Mouse (Mus musculus) left cerebral cortex, postnatal 10 days (tissue): Measurements from ENCODE around the gene Sema5b. TPM values are rescaled to one million over a fixed set of nuclear protein-coding genes. Genes with fewer than 3 reads are reported as not detected.

Experiments used
- DNase-seq, 2 experiments: peaks; one replicate each; pipeline ENCODE4 v3.0.0; 2021 to 2022; ENCODE audit warnings: low spot score in 2 of 2, mixed read lengths in 1 of 2; ENCODE audit errors: extremely low spot score in 1 of 2
- intact Hi-C: fragments of 180-260 bp; cut with DNase I; formaldehyde crosslinking; loops from one replicate; pipeline ENCODE4 v1.15.1; 2025
- total RNA-seq, 2 experiments: library from RNA; stranded (reverse); gene quantifications; 2 replicates each; pipeline ENCODE4 v1.2.3; 2021

Sema5b gene
- total RNA-seq, 2 experiments from 2014 or later: 27.4 to 29.5 TPM

GRCm38 (mm10) chr16:35677511-35678113, 136.7 kb downstream of the Sema5b start:
- intact Hi-C loops: no loop called here
- DNase-seq: no peak

- intact Hi-C loops: no loop called here
Measured at GRCm38 (mm10) chr16:35678476-35678875, 137.5 kb downstream of the Sema5b start.

GRCm38 (mm10) chr16:35681327-35682108, 140.6 kb downstream of the Sema5b start:
- intact Hi-C loops: no loop called here
- no peak for DNase-seq

More at GRCm38 (mm10) chr16:35678476-35678875, 137.5 kb downstream of the Sema5b start:
- no peak for DNase-seq

- DNase-seq: no peak
- intact Hi-C loops: no loop called here
Measured at GRCm38 (mm10) chr16:35685027-35685426, 144.1 kb downstream of the Sema5b start.

GRCm38 (mm10) chr16:35686491-35686890, 145.5 kb downstream of the Sema5b start:
- DNase-seq: peak in 1 of 2 experiments; percentile 48
- intact Hi-C loops: no loop called here

GRCm38 (mm10) chr16:35691606-35692005, 150.7 kb downstream of the Sema5b start:
- DNase-seq: no peak
- intact Hi-C loops: no loop called here

- intact Hi-C loops: no loop called here
- no peak for DNase-seq
Measured at GRCm38 (mm10) chr16:35694250-35694846, 153.4 kb downstream of the Sema5b start.

- intact Hi-C loops: no loop called here
- DNase-seq: no peak
Measured at GRCm38 (mm10) chr16:35696103-35696502, 155.2 kb downstream of the Sema5b start.

GRCm38 (mm10) chr16:35701823-35702222, 160.9 kb downstream of the Sema5b start:
- peak in 1 of 2 experiments; percentile 16 for DNase-seq
- intact Hi-C loops: no loop called here

GRCm38 (mm10) chr16:35703763-35704679, 163.1 kb downstream of the Sema5b start:
- intact Hi-C loops: no loop called here
- DNase-seq: no peak

- intact Hi-C loops: no loop called here
- DNase-seq: no peak
Measured at GRCm38 (mm10) chr16:35704796-35705195, 163.9 kb downstream of the Sema5b start.

- intact Hi-C loops: no loop called here
- DNase-seq: no peak
Measured at GRCm38 (mm10) chr16:35707004-35707403, 166.1 kb downstream of the Sema5b start.

- DNase-seq: no peak
- intact Hi-C loops: no loop called here
Measured at GRCm38 (mm10) chr16:35711004-35711403, 170.1 kb downstream of the Sema5b start.

GRCm38 (mm10) chr16:35713606-35714005, 172.7 kb downstream of the Sema5b start:
- DNase-seq: no peak
- intact Hi-C loops: no loop called here

Other genes with a start within 250 kb of the Sema5b start
- gene Sec22a, start 177.2 kb upstream of the Sema5b start, total RNA-seq: 10 to 100 TPM; 18.7 to 21.0 TPM
- 1 to 10 TPM; 4.3 to 5.1 TPM for gene Pdia5, start 50.3 kb upstream of the Sema5b start, total RNA-seq
- 10 to 100 TPM; 88.5 to 94.6 TPM for gene Dirc2, start 228.2 kb downstream of the Sema5b start, total RNA-seq
- gene Hspbap1, start 229.2 kb downstream of the Sema5b start, total RNA-seq: 1 to 10 TPM; 5.5 to 6.0 TPM